Mouse (Mus musculus) bone marrow, adult 2 months (tissue): ENCODE measurements around the gene Rap1gap. TPM values are rescaled to one million over a fixed set of nuclear protein-coding genes. Genes with fewer than 3 reads are reported as not detected.
A peak's percentile ranks its signal among the peaks of the same experiment; 100 is the strongest.

ENCODE experiments used
- H3K27ac ChIP-seq: fragments of 200-500 bp; 2 replicates; pipeline ENCODE4 v1.5.1; 2012; ENCODE audit warnings: low read depth, mild to moderate bottlenecking, control low read depth, inconsistent platforms, low read length; ENCODE audit not compliant: control insufficient read depth, poor library complexity, insufficient read depth
- H3K4me1 ChIP-seq: fragments of 200-500 bp; 2 replicates; pipeline ENCODE4 v1.6.1; 2011; ENCODE audit warnings: low read length; ENCODE audit not compliant: control insufficient read depth, insufficient read depth
- H3K4me3 ChIP-seq: fragments of 200-500 bp; replicated peaks from 2 replicates; pipeline ENCODE3; 2011; ENCODE audit warnings: mild to moderate bottlenecking, low read depth, low read length, control low read depth; ENCODE audit not compliant: control insufficient read depth
- CTCF ChIP-seq: fragments of 200-500 bp; IDR thresholded peaks from 2 replicates; pipeline ENCODE4 v1.5.1; 2011; ENCODE audit warnings: low read length, control low read depth; ENCODE audit not compliant: control insufficient read depth, insufficient read depth
- POLR2A ChIP-seq: fragments of 200-500 bp; IDR thresholded peaks from 2 replicates; pipeline ENCODE4 v1.6.1; 2011; ENCODE audit warnings: low read depth, mild to moderate bottlenecking, control low read depth, low read length, borderline replicate concordance; ENCODE audit not compliant: control insufficient read depth
- WGBS: fragments of 180-500 bp; shearing (Covaris S2); methylation state at CpG from one replicate; pipeline ENCODE4 v1.1.7; 2018; 5-methylcytosine and 5-hydroxymethylcytosine counted together
- polyA plus RNA-seq: library from polyadenylated mRNA; stranded (reverse); fragments of >200 nt; gene quantifications from 2 replicates; pipeline ENCODE4 v1.2.4, GENCODE M21; 2011; ENCODE audit warnings: low replicate concordance; ENCODE audit not compliant: missing spikeins, insufficient read depth, insufficient read length

Gene Rap1gap
- polyA plus RNA-seq, 1 experiment = 2.0 TPM

GRCm38 (mm10) chr4:137677906-137678305 is 13.4 kb downstream of the Rap1gap start:
- TF ChIP-seq POLR2A = no peak
- 75% methylated on average over 5 of the region's 5 CpGs for WGBS
- no peak overlapping the region for H3K4me3 ChIP-seq
- H3K27ac ChIP-seq = no peak overlapping the region
- no peaks in the 10 kb centered on the region for H3K4me1 ChIP-seq

- Histone ChIP-seq H3K27ac (no peak overlapping the region), H3K4me1 (no peaks in the 10 kb centered on the region), H3K4me3 (no peak overlapping the region)
- 43% methylated on average over 9 of the region's 9 CpGs for WGBS
- TF ChIP-seq POLR2A (no peak), CTCF (no peak)
Measured at GRCm38 (mm10) chr4:137678568-137678967, 14.0 kb downstream of the Rap1gap start.

GRCm38 (mm10) chr4:137679979-137680550 is 15.5 kb downstream of the Rap1gap start:
- no peak for TF ChIP-seq CTCF
- TF ChIP-seq POLR2A = no peak
- Histone ChIP-seq H3K4me3 (no peak overlapping the region), H3K4me1 (no peaks in the 10 kb centered on the region), H3K27ac (no peak overlapping the region)
- WGBS = 71% methylated on average over 2 of the region's 2 CpGs

- H3K27ac ChIP-seq = no peak overlapping the region
- 51% methylated on average over 7 of the region's 7 CpGs for WGBS
- H3K4me1 ChIP-seq = no peaks in the 10 kb centered on the region
- no peak overlapping the region for H3K4me3 ChIP-seq
- TF ChIP-seq CTCF (no peak), POLR2A (no peak)
Measured at GRCm38 (mm10) chr4:137680721-137681120, 16.2 kb downstream of the Rap1gap start.

GRCm38 (mm10) chr4:137681408-137682104 is 17.0 kb downstream of the Rap1gap start:
- no peak overlapping the region for H3K4me3 ChIP-seq
- H3K27ac ChIP-seq = no peak overlapping the region
- 4% methylated on average over 52 of the region's 52 CpGs for WGBS
- TF ChIP-seq POLR2A (no peak), CTCF (no peak)
- H3K4me1 ChIP-seq = no peaks in the 10 kb centered on the region

GRCm38 (mm10) chr4:137682961-137683453 is 18.5 kb downstream of the Rap1gap start:
- no peaks in the 10 kb centered on the region for H3K4me1 ChIP-seq
- no peak overlapping the region for H3K4me3 ChIP-seq
- TF ChIP-seq CTCF (peak; percentile 86), POLR2A (no peak)
- no peak overlapping the region for H3K27ac ChIP-seq
- 42% methylated on average over 7 of the region's 7 CpGs for WGBS

- no peak for TF ChIP-seq CTCF
- no peak for TF ChIP-seq POLR2A
- no peaks in the 10 kb centered on the region for H3K4me1 ChIP-seq
- no peak overlapping the region for H3K4me3 ChIP-seq
- WGBS = 18% methylated on average over 9 of the region's 9 CpGs
- no peak overlapping the region for H3K27ac ChIP-seq
Measured at GRCm38 (mm10) chr4:137684830-137685343, 20.4 kb downstream of the Rap1gap start.

GRCm38 (mm10) chr4:137686303-137686702 is 21.8 kb downstream of the Rap1gap start:
- H3K27ac ChIP-seq = no peak overlapping the region
- no peak for TF ChIP-seq CTCF
- no peak for TF ChIP-seq POLR2A
- no peaks in the 10 kb centered on the region for H3K4me1 ChIP-seq
- no peak overlapping the region for H3K4me3 ChIP-seq
- 79% methylated on average over 5 of the region's 5 CpGs for WGBS
